Mouse (Mus musculus): ENCODE data around the gene Hnrnpk. TPM values are rescaled to one million over a fixed set of nuclear protein-coding genes. Genes with fewer than 3 reads are reported as not detected.
"Not testable (repeated sequence)": the region's sequence is repeated elsewhere in the genome, so short reads cannot be mapped to it uniquely, and the experiment has no call there.

Hnrnpk gene
- polyA plus RNA-seq, 1 experiment from 2014 or later: 1,323 TPM

DNA sequence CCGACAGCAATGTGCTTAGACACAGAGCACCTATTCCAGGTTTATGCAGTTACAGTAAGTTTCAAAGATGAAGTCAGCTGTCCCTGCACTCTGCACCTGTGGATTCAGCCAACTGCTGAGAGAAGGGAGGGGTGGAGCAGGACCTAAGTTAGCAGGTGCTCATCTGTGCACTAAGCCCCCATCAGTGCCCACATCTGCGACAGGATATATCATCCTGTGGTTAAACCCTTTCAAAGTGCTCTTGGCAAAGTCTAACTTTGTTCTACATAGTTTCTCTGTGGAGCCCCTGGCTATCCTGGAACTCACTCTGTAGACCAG lies 30.0 kb downstream of the Hnrnpk start:
- no peaks in the 10 kb centered on the region; the same call in 1 of the 2 replicates for H3K9me3 ChIP-seq (replicated peaks; ENCODE audit: control insufficient read depth, low read length, poor library complexity, severe bottlenecking)
- H3K27me3 ChIP-seq (ENCODE audit: control insufficient read depth, insufficient read depth, low read depth, low read length): no peaks in the 10 kb centered on the region
- no peak overlapping the region for H3K4me2 ChIP-seq (ENCODE audit: low read length)
- no peak for ATAC-seq
- H3K4me3 ChIP-seq (ENCODE audit: low read depth, low read length): no peak overlapping the region
- H3K4me1 ChIP-seq (ENCODE audit: control insufficient read depth, insufficient read depth, low read length): no peaks in the 10 kb centered on the region
- H3K27ac ChIP-seq (ENCODE audit: low read length): no peak overlapping the region
- H3K9ac ChIP-seq (ENCODE audit: low read depth, low read length): no peak overlapping the region
- 91% methylated on average over 2 of the region's 2 CpGs for WGBS
- H3K36me3 ChIP-seq (ENCODE audit: control insufficient read depth, insufficient read depth, low read length): no peaks in the 10 kb centered on the region

DNA sequence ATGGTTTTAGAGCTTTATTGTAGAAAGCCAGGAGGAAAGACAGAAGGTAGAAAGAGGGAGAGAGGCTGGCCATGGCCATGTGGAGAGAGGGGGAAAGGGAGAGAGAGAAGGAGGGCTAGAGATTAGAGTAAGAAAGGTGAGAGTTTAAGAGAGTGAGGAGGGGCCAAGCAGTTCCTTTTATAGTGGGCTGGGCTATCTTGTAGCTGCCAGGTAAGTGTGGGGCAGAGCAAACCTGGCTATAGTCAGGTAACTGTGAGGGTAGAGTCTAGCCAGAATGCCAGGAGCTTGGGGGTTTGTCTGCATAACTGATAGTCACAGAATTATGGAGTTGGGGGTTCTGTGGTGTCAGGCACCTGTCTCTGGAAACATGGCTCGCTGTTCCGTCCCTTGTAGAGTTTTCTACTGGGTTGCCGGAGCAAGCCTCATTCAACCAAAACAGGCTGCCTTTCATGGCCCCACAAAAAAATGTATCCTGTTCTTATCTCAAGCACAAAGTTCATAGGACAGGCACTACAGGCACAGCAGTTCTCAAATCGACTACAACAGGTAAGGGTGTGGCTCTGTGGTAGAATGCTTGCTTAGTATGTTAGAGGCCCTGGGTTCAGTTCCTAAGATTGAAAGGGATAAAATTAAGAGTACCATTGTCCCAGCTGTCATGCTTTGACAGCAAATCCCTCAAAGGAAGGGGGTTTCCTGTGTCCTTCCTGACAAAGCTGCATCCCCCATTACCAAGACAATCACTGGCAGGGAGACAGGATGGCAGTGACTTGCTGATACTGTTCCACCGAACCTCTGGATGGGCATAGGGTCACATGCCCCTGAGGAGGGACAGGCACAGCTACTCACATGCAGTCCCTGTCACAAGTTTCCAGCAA lies 30.6 kb downstream of the Hnrnpk start:
- Histone ChIP-seq H3K4me2 (ENCODE audit: low read length) (no peak overlapping the region), H3K27ac (ENCODE audit: low read length) (no peak overlapping the region), H3K36me3 (ENCODE audit: control insufficient read depth, insufficient read depth, low read length) (no peaks in the 10 kb centered on the region), H3K4me1 (ENCODE audit: control insufficient read depth, insufficient read depth, low read length) (no peaks in the 10 kb centered on the region), H3K9ac (ENCODE audit: low read depth, low read length) (no peak overlapping the region), H3K27me3 (ENCODE audit: control insufficient read depth, insufficient read depth, low read depth, low read length) (no peaks in the 10 kb centered on the region), H3K9me3 (replicated peaks; ENCODE audit: control insufficient read depth, low read length, poor library complexity, severe bottlenecking) (no peaks in the 10 kb centered on the region; the same call in 1 of the 2 replicates), H3K4me3 (ENCODE audit: low read depth, low read length) (no peak overlapping the region)
- WGBS: 86% methylated on average over 5 of the region's 5 CpGs
- no peak for ATAC-seq

GRCm38 (mm10) chr13:58368835-58369234 lies 34.3 kb downstream of the Hnrnpk start:
- Histone ChIP-seq H3K4me1 (ENCODE audit: control insufficient read depth, insufficient read depth, low read length) (no peaks in the 10 kb centered on the region), H3K9ac (ENCODE audit: low read depth, low read length) (no peak overlapping the region), H3K4me3 (ENCODE audit: low read depth, low read length) (no peak overlapping the region), H3K4me2 (ENCODE audit: low read length) (no peak overlapping the region), H3K9me3 (replicated peaks; ENCODE audit: control insufficient read depth, low read length, poor library complexity, severe bottlenecking) (no peaks in the 10 kb centered on the region), H3K27ac (ENCODE audit: low read length) (no peak overlapping the region), H3K27me3 (ENCODE audit: control insufficient read depth, insufficient read depth, low read depth, low read length) (no peaks in the 10 kb centered on the region), H3K36me3 (ENCODE audit: control insufficient read depth, insufficient read depth, low read length) (no peaks in the 10 kb centered on the region)
- 85% methylated on average over 4 of the region's 4 CpGs for WGBS
- no peak for ATAC-seq

GRCm38 (mm10) chr13:58367641-58368040 lies 35.5 kb downstream of the Hnrnpk start:
- no peaks in the 10 kb centered on the region for H3K27me3 ChIP-seq (ENCODE audit: control insufficient read depth, insufficient read depth, low read depth, low read length)
- no peak for ATAC-seq
- 70% methylated on average over 1 of the region's 1 CpGs for WGBS
- no peaks in the 10 kb centered on the region for H3K36me3 ChIP-seq (ENCODE audit: control insufficient read depth, insufficient read depth, low read length)
- no peak overlapping the region for H3K4me2 ChIP-seq (ENCODE audit: low read length)
- no peak overlapping the region for H3K9ac ChIP-seq (ENCODE audit: low read depth, low read length)
- H3K9me3 ChIP-seq (replicated peaks; ENCODE audit: control insufficient read depth, low read length, poor library complexity, severe bottlenecking): no peaks in the 10 kb centered on the region
- H3K27ac ChIP-seq (ENCODE audit: low read length): no peak overlapping the region
- H3K4me3 ChIP-seq (ENCODE audit: low read depth, low read length): no peak overlapping the region
- H3K4me1 ChIP-seq (ENCODE audit: control insufficient read depth, insufficient read depth, low read length): no peaks in the 10 kb centered on the region

- Histone ChIP-seq H3K9me3 (replicated peaks; ENCODE audit: control insufficient read depth, low read length, poor library complexity, severe bottlenecking) (no peaks in the 10 kb centered on the region), H3K9ac (ENCODE audit: low read depth, low read length) (no peak overlapping the region), H3K27ac (ENCODE audit: low read length) (no peak overlapping the region), H3K4me3 (ENCODE audit: low read depth, low read length) (no peak overlapping the region), H3K4me1 (ENCODE audit: control insufficient read depth, insufficient read depth, low read length) (no peaks in the 10 kb centered on the region), H3K4me2 (ENCODE audit: low read length) (no peak overlapping the region), H3K36me3 (ENCODE audit: control insufficient read depth, insufficient read depth, low read length) (no peaks in the 10 kb centered on the region), H3K27me3 (ENCODE audit: control insufficient read depth, insufficient read depth, low read depth, low read length) (no peaks in the 10 kb centered on the region)
- 86% methylated on average over 3 of the region's 3 CpGs for WGBS
- ATAC-seq: no peak
These were observed 36.8 kb downstream of the Hnrnpk start for GRCm38 (mm10) chr13:58366373-58366772.

- H3K9ac ChIP-seq (ENCODE audit: low read depth, low read length); H3K4me3 ChIP-seq (ENCODE audit: low read depth, low read length); H3K27ac ChIP-seq (ENCODE audit: low read length); ATAC-seq; H3K9me3 ChIP-seq (replicated peaks; ENCODE audit: control insufficient read depth, low read length, poor library complexity, severe bottlenecking); H3K4me1 ChIP-seq (ENCODE audit: control insufficient read depth, insufficient read depth, low read length); H3K36me3 ChIP-seq (ENCODE audit: control insufficient read depth, insufficient read depth, low read length); H3K27me3 ChIP-seq (ENCODE audit: control insufficient read depth, insufficient read depth, low read depth, low read length); H3K4me2 ChIP-seq (ENCODE audit: low read length): not testable (repeated sequence)
- WGBS: 87% methylated on average over 8 of the region's 8 CpGs
These were observed 38.0 kb downstream of the Hnrnpk start for GRCm38 (mm10) chr13:58365179-58365578.

DNA sequence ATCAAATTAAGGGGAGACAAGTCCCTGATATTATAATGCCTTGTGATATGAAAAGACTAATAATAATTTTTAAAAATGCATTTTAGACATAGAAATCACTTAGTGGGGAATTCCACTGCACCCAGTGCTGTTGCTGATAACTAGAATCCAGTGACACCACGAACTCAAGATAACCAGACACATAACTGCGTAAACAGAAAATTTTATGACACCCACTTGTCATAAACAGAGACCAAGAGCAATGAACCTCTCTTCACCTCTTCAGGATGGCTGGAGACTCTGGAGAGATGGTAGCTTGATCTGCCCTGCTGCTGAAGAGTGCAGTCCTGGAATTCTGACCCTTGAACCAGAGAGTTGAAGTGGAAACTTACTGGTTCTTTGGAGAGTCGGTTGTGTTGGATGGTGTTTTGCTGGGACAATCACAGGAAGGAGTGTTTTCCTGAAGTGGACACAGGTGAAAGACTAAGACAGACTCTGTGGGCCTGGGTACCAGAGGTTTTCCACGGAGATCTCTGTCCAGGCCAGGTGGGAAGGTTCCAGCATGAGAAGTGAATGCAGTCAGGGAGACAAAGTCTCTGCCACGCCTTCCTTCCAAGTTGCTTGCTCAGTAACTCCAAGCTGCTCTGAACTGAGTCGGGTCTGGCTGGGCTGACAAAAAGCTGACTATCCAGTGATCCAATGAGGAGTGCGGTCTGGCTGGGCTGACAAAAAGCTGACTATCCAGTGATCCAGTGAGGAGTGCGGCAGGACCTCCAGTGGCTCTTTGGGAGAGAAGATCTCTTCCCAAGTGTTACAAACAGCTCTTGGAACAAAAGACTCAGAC lies 38.6 kb downstream of the Hnrnpk start:
- Histone ChIP-seq H3K9ac (ENCODE audit: low read depth, low read length) (no peak overlapping the region), H3K4me1 (ENCODE audit: control insufficient read depth, insufficient read depth, low read length) (no peaks in the 10 kb centered on the region), H3K27me3 (ENCODE audit: control insufficient read depth, insufficient read depth, low read depth, low read length) (no peaks in the 10 kb centered on the region), H3K27ac (ENCODE audit: low read length) (no peak overlapping the region), H3K4me3 (ENCODE audit: low read depth, low read length) (no peak overlapping the region), H3K36me3 (ENCODE audit: control insufficient read depth, insufficient read depth, low read length) (no peaks in the 10 kb centered on the region), H3K4me2 (ENCODE audit: low read length) (no peak overlapping the region), H3K9me3 (replicated peaks; ENCODE audit: control insufficient read depth, low read length, poor library complexity, severe bottlenecking) (no peaks in the 10 kb centered on the region)
- 86% methylated on average over 8 of the region's 8 CpGs for WGBS
- ATAC-seq: no peak

DNA sequence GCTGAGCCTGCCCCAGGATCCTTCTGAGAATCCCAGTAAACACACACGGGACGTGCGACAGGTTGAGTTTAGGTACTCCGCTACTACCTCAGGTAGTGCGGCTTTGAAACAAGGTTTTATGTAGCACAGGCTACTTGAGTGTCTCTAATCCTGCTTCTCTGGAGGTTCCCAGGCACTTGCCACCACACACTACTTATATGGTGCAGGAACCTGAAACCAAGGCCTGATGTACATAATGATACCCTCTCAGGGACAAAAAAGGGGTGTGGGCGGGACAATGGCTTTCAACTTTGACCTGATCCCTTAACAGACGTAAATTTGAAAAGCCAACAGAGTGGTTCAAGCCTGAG lies 43.9 kb downstream of the Hnrnpk start:
- ATAC-seq: peak; percentile 84; the same call in 1 of the 2 replicates
- H3K9me3 ChIP-seq (replicated peaks; ENCODE audit: control insufficient read depth, low read length, poor library complexity, severe bottlenecking): no peaks in the 10 kb centered on the region
- peak overlapping the region; percentile 76 for H3K4me2 ChIP-seq (ENCODE audit: low read length)
- 0 out of 2 replicates have a peak, but pooled peaks cover 2% of the 10 kb centered on the region for H3K4me1 ChIP-seq (ENCODE audit: control insufficient read depth, insufficient read depth, low read length)
- no peak overlapping the region; the same call in 1 of the 2 replicates for H3K9ac ChIP-seq (ENCODE audit: low read depth, low read length)
- H3K36me3 ChIP-seq (ENCODE audit: control insufficient read depth, insufficient read depth, low read length): no peaks in the 10 kb centered on the region
- H3K27ac ChIP-seq (ENCODE audit: low read length): no peak overlapping the region
- 2% methylated on average over 7 of the region's 7 CpGs for WGBS
- no peaks in the 10 kb centered on the region for H3K27me3 ChIP-seq (ENCODE audit: control insufficient read depth, insufficient read depth, low read depth, low read length)
- peak overlapping the region; percentile 66 for H3K4me3 ChIP-seq (ENCODE audit: low read depth, low read length)

Data from midbrain, embryonic 16.5 days (tissue).